Comparison of ENCODE assay signal across 8 mouse cellular contexts in the genomic region with DNA sequence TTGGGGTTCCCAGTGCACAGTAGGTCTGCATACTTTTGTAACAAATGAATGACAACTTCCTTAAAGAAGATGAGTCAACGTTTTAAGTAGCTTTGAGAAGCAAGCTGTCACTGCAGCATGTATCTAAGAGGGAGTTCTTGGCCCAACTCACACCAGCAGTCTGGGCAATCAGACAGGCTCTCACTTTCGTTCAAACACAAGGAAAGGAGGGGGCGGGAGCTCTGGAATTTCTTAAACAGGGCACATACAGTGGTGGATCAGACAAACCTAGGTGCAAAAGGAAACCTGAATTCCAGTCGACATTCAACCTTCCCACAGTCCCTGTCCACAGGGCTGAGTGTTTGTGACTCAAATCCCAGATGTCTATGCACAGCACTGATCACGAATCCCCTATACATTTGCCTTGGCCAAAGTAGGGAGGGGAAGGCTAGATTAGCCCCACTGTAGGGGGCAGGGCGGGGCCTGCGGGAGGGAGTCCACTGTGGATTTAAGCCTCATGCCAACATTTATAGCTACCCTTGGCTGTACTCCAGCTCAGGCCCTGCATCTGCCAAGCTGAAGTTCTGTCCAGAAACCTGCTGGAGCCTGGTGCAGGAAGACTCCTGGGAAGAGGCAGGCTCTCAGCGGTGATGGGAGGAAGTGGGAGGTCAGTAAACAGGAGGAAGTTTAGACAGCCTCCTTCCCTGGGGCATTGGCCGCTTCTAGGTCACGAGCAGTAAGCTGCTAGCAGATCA.
DNase-seq lines count a peak whose midpoint lies in the region; ATAC-seq lines count a peak whose summit lies in the region.
"Had no signal": no experiment of that assay in that cellular context is flagged by ENCODE, and none has a peak within 500 bp of the region (broad histone marks: within the 10 kb centered on the region; RNA-seq: fewer than 3 reads in every experiment).

No protein-coding gene starts in this region.

- H3K9me3 ChIP-seq in kidney, embryonic 14.5 days (ENCODE audit: control insufficient read depth, low read length) = no peaks in the 10 kb centered on the region
- H3K9me3 ChIP-seq in forebrain, embryonic 15.5 days = no peaks in the 10 kb centered on the region

- H3K27me3 ChIP-seq in kidney, embryonic 14.5 days (ENCODE audit: control insufficient read depth, insufficient read depth, low read length) = no peaks in the 10 kb centered on the region
- H3K27me3 ChIP-seq in forebrain, embryonic 15.5 days = no peaks in the 10 kb centered on the region

- no peaks in the 10 kb centered on the region for H3K36me3 ChIP-seq in kidney, embryonic 14.5 days (ENCODE audit: control insufficient read depth, insufficient read depth, low read length)
- no peaks in the 10 kb centered on the region for H3K36me3 ChIP-seq in forebrain, embryonic 15.5 days

- H3K9ac ChIP-seq in kidney, embryonic 14.5 days (ENCODE audit: low read depth, low read length) = no peak overlapping the region
- H3K9ac ChIP-seq in forebrain, embryonic 15.5 days (replicated peaks) = no peak overlapping the region
- H3K9ac ChIP-seq: liver, embryonic 14.5 days had no signal

- DNase-seq in urinary bladder, adult 18-20 months (ENCODE audit: low spot score in 2 of 2) = peak; percentile 2 to 50
- no peak for DNase-seq in urinary bladder, postnatal 10 days (ENCODE audit: low spot score)
- DNase-seq in cerebellum, adult 18-20 months = peak; percentile 72 to 73
- DNase-seq in gonadal fat pad, adult 2 months (ENCODE audit: low read depth) = peak; percentile 44
- peak; percentile 47 for DNase-seq in ovary, postnatal 10 days (ENCODE audit: low spot score)

- 39% methylated on average over 10 of the region's 10 CpGs for WGBS in kidney, embryonic 14.5 days
- WGBS in forebrain, embryonic 15.5 days = 60% methylated on average over 10 of the region's 10 CpGs

- no peaks in the 10 kb centered on the region for H3K4me1 ChIP-seq in kidney, embryonic 14.5 days (ENCODE audit: control insufficient read depth, insufficient read depth, low read length)
- no peaks in the 10 kb centered on the region for H3K4me1 ChIP-seq in forebrain, embryonic 15.5 days

- H3K4me3 ChIP-seq in kidney, embryonic 14.5 days (ENCODE audit: low read length) = no peak overlapping the region
- H3K4me3 ChIP-seq in forebrain, embryonic 15.5 days = no peak overlapping the region

- no peak overlapping the region for H3K4me2 ChIP-seq in kidney, embryonic 14.5 days (replicated peaks; ENCODE audit: low read depth, low read length)
- H3K4me2 ChIP-seq in forebrain, embryonic 15.5 days (replicated peaks) = no peak overlapping the region

- ATAC-seq in kidney, embryonic 14.5 days (ENCODE audit: low FRiP score, low TSS enrichment) = peak; percentile 80
- no peak for ATAC-seq in forebrain, embryonic 15.5 days (replicated peaks)

- 0 out of 2 replicates have a peak overlapping the region, but pooled peaks have one; percentile 13 for H3K27ac ChIP-seq in kidney, embryonic 14.5 days (ENCODE audit: low read depth, low read length)
- H3K27ac ChIP-seq in forebrain, embryonic 15.5 days (replicated peaks) = no peak overlapping the region
- H3K27ac ChIP-seq: liver, embryonic 14.5 days had no signal
